Mouse (Mus musculus): ENCODE measurements around the gene 2610507B11Rik. TPM values are rescaled to one million over a fixed set of nuclear protein-coding genes. Genes with fewer than 3 reads are reported as not detected.

Gene 2610507B11Rik
- total and polyA plus RNA-seq, 2 experiments from 2014 or later, result 91.2 to 108 TPM

GRCm38 (mm10) chr11:78324000-78324785, 62.6 kb downstream of the 2610507B11Rik start:
- Histone ChIP-seq H3K9ac (replicated peaks; ENCODE audit: low read depth, low read length) (no peak overlapping the region), H3K4me3 (ENCODE audit: low read depth, low read length) (no peak overlapping the region), H3K4me2 (ENCODE audit: low read depth, low read length) (no peak overlapping the region; the same call in 1 of the 2 replicates), H3K4me1 (ENCODE audit: control insufficient read depth, insufficient read depth) (peaks cover 27% of the 10 kb centered on the region), H3K27me3 (ENCODE audit: control insufficient read depth, insufficient read depth, low read length) (no peaks in the 10 kb centered on the region), H3K36me3 (replicated peaks; ENCODE audit: control insufficient read depth, insufficient read depth, low read length) (peaks cover 21% of the 10 kb centered on the region), H3K9me3 (replicated peaks; ENCODE audit: control insufficient read depth, low read length) (no peaks in the 10 kb centered on the region), H3K27ac (ENCODE audit: low read depth) (no peak overlapping the region)
- no peak for DNase-seq (ENCODE audit: low spot score)
- ATAC-seq (ENCODE audit: insufficient read depth, low read depth), result no peak
- TF ChIP-seq EP300 (IDR thresholded peaks at IDR 0.05; ENCODE audit: low read depth) (no peak), CTCF (IDR thresholded peaks at IDR 0.05; ENCODE audit: low read depth) (no peak)
- WGBS, result 72% methylated on average over 15 of the region's 15 CpGs

DNA sequence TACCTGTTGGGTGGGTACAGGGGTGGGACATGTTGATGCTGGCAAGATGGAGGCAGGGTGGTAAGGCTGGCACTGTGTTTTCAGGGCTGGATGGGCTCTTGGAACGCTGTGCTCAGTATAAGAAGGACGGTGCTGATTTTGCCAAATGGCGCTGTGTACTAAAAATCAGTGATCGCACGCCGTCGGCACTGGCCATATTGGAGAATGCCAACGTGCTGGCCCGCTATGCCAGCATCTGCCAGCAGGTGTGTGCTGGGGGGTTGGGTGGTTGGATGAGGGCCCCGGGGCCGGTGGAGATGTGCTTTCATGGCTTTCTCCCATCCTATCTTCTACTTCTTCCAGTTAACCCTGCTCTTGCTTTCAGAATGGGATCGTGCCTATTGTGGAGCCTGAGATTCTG, 63.4 kb downstream of the 2610507B11Rik start:
- Histone ChIP-seq H3K27ac (ENCODE audit: low read depth) (no peak overlapping the region), H3K4me1 (ENCODE audit: control insufficient read depth, insufficient read depth) (peaks cover 28% of the 10 kb centered on the region), H3K9ac (replicated peaks; ENCODE audit: low read depth, low read length) (no peak overlapping the region), H3K9me3 (replicated peaks; ENCODE audit: control insufficient read depth, low read length) (no peaks in the 10 kb centered on the region), H3K27me3 (ENCODE audit: control insufficient read depth, insufficient read depth, low read length) (no peaks in the 10 kb centered on the region), H3K36me3 (replicated peaks; ENCODE audit: control insufficient read depth, insufficient read depth, low read length) (peaks cover 16% of the 10 kb centered on the region; the same call in 1 of the 2 replicates), H3K4me2 (ENCODE audit: low read depth, low read length) (no peak overlapping the region), H3K4me3 (ENCODE audit: low read depth, low read length) (no peak overlapping the region)
- no peak for ATAC-seq (ENCODE audit: insufficient read depth, low read depth)
- 91% methylated on average over 12 of the region's 12 CpGs for WGBS
- DNase-seq (ENCODE audit: low spot score), result no peak
- TF ChIP-seq EP300 (IDR thresholded peaks at IDR 0.05; ENCODE audit: low read depth) (no peak), CTCF (IDR thresholded peaks at IDR 0.05; ENCODE audit: low read depth) (no peak)

DNA sequence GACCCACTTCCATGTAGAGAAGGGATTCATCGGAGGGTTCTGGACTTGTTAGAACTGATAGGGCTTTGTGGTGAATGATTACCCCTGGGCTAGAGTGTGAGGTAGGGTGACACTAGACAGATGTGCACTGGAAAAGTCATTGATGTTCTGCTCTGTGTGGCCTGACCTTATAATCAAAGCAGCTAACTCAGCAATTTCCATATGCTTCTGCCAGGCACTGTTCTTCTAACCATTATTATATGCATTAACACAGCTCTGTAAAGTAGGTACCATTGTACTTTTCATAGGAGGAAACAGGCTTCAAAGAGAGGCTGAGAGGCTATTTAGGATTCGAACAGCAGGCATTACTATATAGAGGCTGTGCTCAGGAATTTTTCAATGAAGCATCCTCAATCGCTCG, 65.7 kb downstream of the 2610507B11Rik start:
- Histone ChIP-seq H3K4me3 (ENCODE audit: low read depth, low read length) (no peak overlapping the region), H3K4me2 (ENCODE audit: low read depth, low read length) (no peak overlapping the region), H3K27me3 (ENCODE audit: control insufficient read depth, insufficient read depth, low read length) (no peaks in the 10 kb centered on the region), H3K36me3 (replicated peaks; ENCODE audit: control insufficient read depth, insufficient read depth, low read length) (no peaks in the 10 kb centered on the region), H3K9ac (replicated peaks; ENCODE audit: low read depth, low read length) (no peak overlapping the region), H3K9me3 (replicated peaks; ENCODE audit: control insufficient read depth, low read length) (no peaks in the 10 kb centered on the region), H3K27ac (ENCODE audit: low read depth) (no peak overlapping the region), H3K4me1 (ENCODE audit: control insufficient read depth, insufficient read depth) (peaks cover 28% of the 10 kb centered on the region)
- ATAC-seq (ENCODE audit: insufficient read depth, low read depth), result no peak
- no peak for DNase-seq (ENCODE audit: low spot score)
- WGBS, result 92% methylated on average over 4 of the region's 4 CpGs
- no peak for TF ChIP-seq EP300 (IDR thresholded peaks at IDR 0.05; ENCODE audit: low read depth)

DNA sequence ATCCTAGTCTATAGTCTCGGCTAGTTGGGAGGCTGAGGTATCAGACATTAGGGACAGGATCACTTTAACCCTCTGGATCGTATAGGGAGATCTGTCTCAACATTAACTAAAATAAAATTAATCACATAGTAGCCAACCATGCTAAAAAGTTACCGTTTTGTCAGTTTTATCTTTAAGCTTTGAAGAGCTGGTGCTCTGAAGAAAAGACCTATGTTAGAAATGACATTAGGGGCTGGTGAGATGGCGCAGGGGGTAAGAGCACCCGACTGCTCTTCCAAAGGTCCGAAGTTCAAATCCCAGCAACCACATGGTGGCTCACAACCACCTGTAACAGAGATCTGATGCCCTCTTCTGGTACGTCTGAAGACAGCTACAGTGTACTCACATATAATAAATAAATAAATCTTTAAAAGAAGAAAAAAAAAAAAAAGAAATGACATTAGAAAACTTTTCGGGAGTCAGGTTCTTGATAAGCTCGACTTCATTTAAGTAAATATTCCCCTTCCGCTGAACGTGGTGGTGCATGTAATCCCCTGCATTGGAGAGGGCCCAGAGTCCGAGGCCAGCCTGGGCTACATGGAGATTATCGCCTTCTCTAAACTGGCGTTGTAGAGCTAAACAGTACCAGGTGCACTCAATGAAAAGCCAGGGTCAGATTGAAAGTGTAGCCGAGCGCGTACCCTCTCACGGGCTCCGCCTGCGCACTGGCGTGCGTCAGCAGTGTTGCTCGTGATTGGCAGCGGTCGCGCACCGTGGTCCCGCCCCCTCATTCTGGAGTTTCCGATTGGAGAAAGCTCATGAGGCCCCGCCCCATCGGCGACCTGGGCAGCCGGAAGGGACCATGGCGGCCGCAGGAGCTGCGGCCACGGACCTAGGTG, 66.3 kb downstream of the 2610507B11Rik start, which contains the start of gene Pigs:
TSS of gene Pigs (plus strand) at position 782 of the 878 bp plus-strand sequence.
- peak within 1 kb of the TSS; percentile 86 for H3K9ac ChIP-seq (replicated peaks; ENCODE audit: low read depth, low read length)
- H3K27ac ChIP-seq (ENCODE audit: low read depth), result peak within 1 kb of the TSS; percentile 49; the same call in 1 of the 2 replicates
- ATAC-seq (ENCODE audit: insufficient read depth, low read depth) (peak; percentile 99), DNase-seq (ENCODE audit: low spot score) (peak; percentile 95)
- H3K4me3 ChIP-seq (ENCODE audit: low read depth, low read length), result peak within 1 kb of the TSS; percentile 91
- H3K27me3 ChIP-seq (ENCODE audit: control insufficient read depth, insufficient read depth, low read length), result no peaks in the 10 kb centered on the region
- TF ChIP-seq EP300 (IDR thresholded peaks at IDR 0.05; ENCODE audit: low read depth) (no peak), CTCF (IDR thresholded peaks at IDR 0.05; ENCODE audit: low read depth) (no peak; the same call in 1 of the 2 replicates)
- no peaks in the 10 kb centered on the region for H3K36me3 ChIP-seq (replicated peaks; ENCODE audit: control insufficient read depth, insufficient read depth, low read length)
- no peaks in the 10 kb centered on the region for H3K9me3 ChIP-seq (replicated peaks; ENCODE audit: control insufficient read depth, low read length)
- H3K4me1 ChIP-seq (ENCODE audit: control insufficient read depth, insufficient read depth), result peaks cover 22% of the 10 kb centered on the region
- H3K4me2 ChIP-seq (ENCODE audit: low read depth, low read length), result peak within 1 kb of the TSS; percentile 95
- WGBS, result 10% methylated on average over 37 of the region's 37 CpGs

- under 1% methylated on average over 31 of the region's 41 CpGs for WGBS
- TF ChIP-seq EP300 (IDR thresholded peaks at IDR 0.05; ENCODE audit: low read depth) (no peak), CTCF (IDR thresholded peaks at IDR 0.05; ENCODE audit: low read depth) (no peak)
- DNase-seq (ENCODE audit: low spot score), result no peak
- Histone ChIP-seq H3K27me3 (ENCODE audit: control insufficient read depth, insufficient read depth, low read length) (no peaks in the 10 kb centered on the region), H3K4me1 (ENCODE audit: control insufficient read depth, insufficient read depth) (peaks cover 14% of the 10 kb centered on the region; the same call in 1 of the 2 replicates), H3K36me3 (replicated peaks; ENCODE audit: control insufficient read depth, insufficient read depth, low read length) (0 out of 2 replicates have a peak, but pooled peaks cover 3% of the 10 kb centered on the region), H3K4me2 (ENCODE audit: low read depth, low read length) (peak overlapping the region; percentile 95), H3K27ac (ENCODE audit: low read depth) (no peak overlapping the region), H3K9ac (replicated peaks; ENCODE audit: low read depth, low read length) (peak overlapping the region; percentile 86), H3K9me3 (replicated peaks; ENCODE audit: control insufficient read depth, low read length) (no peaks in the 10 kb centered on the region), H3K4me3 (ENCODE audit: low read depth, low read length) (peak overlapping the region; percentile 91)
- ATAC-seq (ENCODE audit: insufficient read depth, low read depth), result peak; percentile 50
These were observed 67.0 kb downstream of the 2610507B11Rik start for GRCm38 (mm10) chr11:78328512-78329056.
